Mouse (Mus musculus): ENCODE data around the gene Elovl2.
"Not testable (repeated sequence)": the region's sequence is repeated elsewhere in the genome, so short reads cannot be mapped to it uniquely, and the experiment has no call there.

Elovl2 gene

DNA sequence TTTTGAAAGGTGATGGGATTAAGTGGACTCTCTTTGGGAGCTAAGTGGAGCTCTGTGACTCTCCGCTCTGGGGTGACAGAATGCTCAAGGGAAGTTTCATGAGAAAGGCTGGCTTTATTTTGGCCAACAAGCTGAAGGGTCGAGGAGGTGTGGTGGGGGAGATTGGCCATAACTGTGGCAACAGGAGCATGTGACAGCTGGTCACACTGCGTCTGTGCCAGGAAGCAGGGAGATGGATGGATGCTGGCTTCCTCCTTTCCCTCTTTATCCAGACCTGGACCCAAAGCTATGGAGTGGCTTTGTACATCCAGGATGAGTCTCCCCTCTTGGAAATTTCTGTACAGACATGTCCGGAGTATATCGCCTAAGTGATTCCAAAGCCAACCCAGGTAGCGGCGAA is 13.0 kb upstream of the Elovl2 start:
- no peak for DNase-seq

DNA sequence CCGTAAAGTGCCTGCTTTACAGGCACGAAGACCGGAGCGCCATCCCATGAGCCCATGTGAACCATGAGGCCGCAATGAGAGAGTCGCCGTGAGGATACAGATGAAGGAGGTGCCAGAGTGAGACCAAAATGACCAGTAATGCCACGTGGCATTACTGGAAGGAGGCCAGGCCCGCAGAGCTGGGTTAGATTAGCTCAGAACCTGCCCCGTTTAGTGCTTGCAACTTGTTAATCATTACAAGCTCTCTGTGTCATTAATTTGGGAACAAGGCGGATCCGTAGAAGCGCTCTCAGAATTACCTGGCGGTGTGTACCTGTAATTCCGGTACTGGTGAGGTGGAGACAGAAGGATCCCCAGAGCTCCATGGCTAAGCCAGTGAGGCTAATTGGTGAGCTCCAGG is 12.0 kb upstream of the Elovl2 start:
- DNase-seq, result no peak

DNA sequence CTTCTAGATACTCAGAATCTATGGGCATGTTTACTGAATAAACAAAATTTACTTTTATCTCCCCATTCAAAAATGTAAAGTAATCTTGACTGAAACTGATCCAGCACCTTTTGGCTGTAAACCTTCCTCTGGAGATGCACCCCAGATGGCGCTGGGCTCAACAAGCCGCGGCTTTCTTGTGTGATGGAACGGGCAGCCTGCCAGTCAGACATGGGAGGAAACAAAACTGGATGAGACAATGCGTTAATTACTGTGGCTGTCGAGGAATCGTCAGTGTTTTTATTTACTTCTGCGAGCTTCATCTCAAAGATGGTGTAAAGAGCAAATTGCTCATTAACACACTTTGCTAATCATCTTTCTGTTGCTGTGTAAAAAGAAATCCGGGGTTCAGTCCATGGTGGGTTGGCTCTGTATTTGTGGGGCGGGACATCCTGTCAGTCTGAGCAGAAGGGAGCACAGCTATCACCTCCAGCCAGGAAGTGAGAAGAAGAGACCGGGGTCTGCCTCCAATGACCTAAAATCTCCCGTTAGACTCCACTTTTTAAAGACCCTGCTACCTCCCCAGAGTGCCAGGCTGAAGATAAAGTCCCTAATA is 11.3 kb upstream of the Elovl2 start:
- DNase-seq, result no peak

DNA sequence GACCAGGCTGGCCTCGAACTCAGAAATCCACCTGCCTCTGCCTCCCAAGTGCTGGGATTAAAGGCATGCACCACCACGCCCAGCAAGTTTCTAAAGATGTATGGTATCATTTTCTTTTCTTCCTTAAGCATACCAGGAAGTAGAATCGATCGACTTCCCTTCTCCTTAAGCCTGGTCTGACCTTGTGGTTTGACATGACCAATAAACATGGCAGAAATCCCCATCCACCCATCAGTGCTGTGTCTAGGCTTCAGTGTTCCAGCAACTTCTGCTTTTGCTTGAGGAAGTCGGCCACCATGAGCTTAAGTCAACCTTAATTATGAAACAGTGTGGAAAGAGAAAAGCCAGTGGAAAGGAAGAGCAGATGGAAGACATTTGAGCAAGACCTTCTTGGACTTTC is 10.1 kb upstream of the Elovl2 start:
- no peak for DNase-seq

DNA sequence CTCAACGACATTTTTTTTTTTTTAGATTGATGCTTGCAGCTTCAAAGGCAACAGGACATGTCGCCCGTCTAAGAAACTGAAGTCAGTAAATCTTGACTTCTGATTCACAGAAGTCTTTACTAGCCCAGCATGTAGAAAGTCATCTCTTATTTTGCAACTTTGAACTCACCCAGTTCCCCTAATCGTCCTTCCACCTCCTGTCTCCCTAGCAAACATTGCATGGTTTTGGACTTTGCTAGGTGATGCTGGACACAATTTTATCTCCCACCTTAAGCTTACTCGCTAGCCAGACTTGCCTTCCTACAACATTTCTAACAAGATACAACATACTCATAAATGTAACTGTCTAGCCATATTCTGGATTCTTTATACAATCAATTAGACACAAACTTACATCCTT is 7.9 kb upstream of the Elovl2 start:
- DNase-seq, result no peak

DNA sequence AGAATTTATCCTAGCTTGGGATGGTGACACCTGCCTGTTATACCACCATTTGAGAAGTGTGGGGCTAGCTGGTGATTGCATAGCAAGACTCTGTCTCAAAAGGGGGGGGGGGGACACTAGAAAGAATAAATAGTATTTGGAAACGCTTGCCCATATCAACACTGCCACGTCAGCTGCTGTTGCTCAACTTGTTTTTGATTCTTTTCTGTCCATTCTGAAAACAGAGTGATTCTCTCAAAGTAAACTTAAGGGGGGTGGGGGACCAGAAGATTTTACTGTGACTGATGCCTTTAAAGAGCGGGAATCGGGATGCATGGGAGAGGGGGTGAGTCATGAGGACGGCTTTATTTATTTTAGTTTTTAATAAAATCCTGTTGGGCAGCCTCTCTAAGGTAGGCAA is 6.3 kb upstream of the Elovl2 start:
- DNase-seq, result no peak

DNA sequence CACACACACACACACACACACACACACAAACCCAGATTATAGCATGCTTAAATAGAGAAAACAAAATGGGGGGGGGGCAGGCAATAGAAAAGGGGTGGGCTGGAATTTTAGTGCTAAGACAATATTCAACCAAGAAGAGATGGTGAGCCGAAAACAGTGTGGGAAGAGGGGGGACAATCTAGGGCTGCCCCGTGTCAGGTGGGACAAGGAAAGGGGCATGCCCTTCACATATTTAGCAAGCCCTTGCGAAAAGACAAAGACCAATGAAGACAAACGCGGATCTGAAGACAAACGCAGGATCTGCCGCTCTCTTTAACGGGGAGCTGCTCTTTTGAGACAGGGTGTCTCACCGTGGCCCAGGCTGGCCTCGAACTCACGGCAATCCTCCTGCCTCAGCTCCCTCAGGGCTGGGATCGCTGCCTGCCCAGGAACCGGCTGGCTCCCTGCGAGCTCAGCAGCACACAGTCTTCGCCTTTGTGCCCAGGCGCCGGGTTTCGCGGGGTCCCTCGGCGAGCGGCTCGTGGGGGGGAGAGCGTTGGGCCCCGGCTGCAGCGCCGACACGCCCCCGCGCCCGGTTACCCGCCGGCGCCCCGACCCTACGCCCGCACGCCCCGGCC is 410 bp downstream of the Elovl2 start:
- no peak for DNase-seq

DNA sequence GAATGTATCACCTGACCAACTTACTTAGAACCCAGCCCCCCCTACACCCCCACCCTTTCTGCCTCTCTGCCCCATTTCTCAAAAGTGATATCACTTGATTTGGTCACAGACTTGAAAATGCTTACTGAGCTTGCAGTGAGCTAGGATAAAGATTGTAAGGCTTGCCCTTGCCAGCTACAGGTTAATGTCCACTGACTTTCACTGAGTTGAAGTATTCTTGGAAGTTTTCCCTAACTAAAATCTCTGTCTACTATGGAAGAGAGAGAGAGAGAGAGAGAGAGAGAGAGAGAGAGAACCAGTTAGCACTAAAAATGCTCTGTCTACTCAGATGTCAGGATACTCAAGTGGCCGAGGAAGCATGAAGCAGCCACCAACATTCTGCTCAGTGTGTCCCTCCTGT is 1.1 kb downstream of the Elovl2 start:
- no peak for DNase-seq

DNA sequence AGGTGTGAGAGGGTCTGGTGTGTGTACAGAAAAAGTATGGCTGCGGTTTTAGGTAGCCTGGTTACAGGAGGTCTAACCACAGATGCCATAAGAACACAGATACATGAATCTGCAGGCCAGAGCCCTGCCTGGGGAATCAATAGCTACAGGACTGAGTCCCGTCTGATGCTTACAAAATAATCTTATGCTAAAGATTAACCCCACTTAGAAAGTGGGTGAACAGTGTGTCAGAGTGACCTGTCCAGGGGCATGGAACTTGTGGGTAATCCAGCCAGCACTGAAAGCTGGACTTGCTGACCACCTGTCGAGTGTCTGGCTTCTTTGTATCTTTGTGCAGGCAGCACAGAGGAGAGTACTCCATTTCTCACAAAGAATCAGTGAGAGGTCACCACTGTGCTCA is 4.0 kb downstream of the Elovl2 start:
- DNase-seq, result no peak

DNA sequence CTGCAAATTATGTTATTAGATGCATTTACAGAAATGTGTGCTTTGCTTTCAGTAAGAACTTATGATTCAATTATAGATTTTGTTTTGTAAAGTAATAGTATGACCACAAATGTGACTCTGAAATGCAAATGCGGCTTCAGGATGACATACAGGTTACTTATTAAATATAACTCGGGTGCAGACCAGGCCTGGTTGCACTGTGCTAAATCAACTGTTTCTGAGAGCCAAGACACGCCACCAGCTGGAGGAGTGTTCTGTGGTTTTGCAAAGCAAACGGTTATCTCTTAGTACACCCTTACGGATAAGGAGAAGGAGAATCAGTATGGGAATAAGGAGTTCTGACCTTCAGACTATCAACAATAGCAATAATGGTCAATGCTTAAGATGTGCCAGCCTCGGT is 4.5 kb downstream of the Elovl2 start:
- DNase-seq, result no peak

DNA sequence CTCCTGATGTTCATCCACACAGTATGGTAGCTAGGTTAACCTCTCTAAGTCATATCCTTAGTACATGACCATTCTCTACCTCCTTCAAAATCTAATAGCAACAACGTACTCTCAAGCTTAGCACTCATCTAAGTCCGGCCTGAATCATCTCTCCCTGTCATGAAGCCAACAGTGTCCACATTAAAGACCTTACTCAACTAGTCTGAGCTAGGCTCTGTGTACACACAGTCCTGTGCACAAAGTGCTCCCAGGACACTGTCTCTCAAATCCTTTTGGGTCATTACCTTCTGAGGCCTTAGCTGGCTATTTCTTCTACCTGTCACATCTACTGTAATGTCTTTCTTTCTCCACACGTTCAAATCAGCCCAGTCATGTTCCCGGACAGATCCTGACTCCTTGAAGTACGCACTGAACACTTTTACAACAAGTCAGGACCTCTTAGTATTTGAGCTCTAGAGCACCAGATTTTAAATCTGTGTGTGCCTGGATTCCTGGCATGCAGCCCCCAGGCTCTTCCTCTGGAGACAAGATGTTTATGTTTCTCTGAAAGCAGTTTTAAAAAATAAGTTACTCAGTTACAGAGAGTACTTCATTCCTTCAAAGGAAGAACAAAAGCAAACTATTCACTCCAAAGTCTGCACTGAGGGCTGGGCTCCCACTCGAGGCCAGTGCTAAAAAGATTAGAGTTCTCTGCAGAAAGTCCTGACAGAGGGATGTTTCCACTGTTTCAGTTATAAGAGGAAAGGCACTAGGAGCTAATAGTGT is 7.5 kb downstream of the Elovl2 start:
- DNase-seq, result no peak

DNA sequence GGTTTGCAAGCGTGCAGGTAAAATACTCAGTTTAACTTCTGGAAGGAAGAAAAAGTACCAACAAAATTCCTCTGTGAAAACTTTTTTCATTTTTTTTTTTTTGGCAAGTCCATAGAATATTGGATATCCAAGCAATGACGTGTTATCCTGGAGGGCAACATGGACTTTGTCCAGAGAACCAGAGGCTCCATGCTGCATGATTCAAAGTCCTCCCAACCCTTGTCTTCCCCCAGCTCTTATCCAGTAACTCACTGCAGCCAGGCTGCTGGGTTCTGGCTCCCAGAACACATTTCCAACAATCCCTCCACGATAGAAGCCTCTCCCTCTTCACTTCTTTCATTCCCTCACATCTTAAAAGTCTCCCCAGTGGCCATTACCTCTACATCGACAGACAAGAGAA is 8.9 kb downstream of the Elovl2 start:
- DNase-seq, result no peak

DNA sequence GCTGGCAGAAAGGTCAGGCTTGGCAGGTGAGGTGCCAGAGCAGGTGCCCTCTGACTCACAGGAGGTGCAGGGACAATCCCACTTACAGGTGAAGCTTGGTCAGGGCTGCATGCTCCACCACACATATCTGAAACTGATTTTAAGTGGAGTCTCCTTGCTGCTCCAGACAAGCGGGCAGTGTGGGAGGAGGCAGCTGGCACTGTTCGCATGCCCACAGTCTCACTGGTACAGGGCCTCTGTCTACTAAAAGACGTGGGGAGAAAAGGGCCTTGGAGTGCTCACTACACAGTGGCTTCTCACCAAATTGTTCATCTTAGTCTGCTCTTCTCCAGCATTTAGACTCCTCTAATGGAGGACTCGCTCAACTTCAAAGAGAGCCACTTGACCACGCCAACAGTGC is 14.0 kb downstream of the Elovl2 start:
- DNase-seq, result no peak

DNA sequence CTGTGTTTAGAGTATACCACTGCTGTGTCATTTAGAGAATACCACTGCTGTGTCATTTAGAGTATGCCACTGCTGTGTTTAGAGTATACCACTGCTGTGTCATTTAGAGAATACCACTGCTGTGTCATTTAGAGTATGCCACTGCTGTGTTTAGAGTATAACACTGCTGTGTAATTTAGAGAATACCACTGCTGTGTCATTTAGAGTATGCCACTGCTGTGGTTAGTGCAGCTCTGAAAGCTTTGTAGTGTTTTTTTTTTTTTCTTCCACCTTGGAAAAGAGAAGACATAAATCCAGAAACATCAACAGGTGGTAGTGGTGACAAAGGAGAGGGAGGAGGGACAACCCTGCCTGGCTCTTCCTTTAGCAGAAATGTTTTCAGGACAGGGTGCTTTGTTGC is 14.6 kb downstream of the Elovl2 start:
- DNase-seq, result not testable (repeated sequence)

DNA sequence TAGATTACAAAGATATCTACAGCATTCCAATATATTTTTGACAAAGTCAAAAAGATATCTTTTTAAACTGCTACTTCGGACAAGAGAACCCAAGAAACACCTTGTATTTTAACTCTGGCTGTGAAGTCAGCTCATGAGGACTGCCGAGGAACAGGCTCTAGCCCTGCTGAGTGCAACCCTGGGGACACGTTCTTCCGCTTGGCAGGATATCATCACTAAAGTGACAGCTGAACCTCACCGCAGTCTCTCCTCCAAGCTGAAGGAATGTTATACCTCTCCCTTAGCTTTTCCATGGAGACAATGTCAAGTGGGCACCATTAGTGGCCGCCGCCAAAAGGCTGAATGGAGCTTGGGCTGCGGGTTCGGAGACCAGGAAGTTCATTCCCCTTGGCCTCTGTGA is 16.5 kb downstream of the Elovl2 start:
- no peak for DNase-seq

DNA sequence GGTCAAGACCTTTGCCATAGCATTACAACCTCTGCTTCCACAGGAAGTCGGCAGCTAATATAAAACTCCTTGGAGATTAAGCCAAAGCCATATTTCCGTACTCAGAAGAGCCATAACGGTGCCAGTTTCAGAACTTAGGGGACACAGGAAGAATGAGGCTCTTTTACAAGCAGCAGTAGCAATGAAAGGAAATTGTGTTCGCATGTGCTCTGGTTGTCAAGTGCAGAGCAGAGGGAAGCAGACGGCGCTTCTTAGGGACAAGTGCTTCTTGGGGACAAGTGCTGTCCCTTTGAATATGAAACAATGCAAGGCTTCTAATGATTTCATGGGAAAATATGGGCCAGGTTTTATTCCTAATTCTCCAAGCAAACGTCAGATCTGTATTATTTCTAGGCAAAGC is 16.9 kb downstream of the Elovl2 start:
- no peak for DNase-seq

DNA sequence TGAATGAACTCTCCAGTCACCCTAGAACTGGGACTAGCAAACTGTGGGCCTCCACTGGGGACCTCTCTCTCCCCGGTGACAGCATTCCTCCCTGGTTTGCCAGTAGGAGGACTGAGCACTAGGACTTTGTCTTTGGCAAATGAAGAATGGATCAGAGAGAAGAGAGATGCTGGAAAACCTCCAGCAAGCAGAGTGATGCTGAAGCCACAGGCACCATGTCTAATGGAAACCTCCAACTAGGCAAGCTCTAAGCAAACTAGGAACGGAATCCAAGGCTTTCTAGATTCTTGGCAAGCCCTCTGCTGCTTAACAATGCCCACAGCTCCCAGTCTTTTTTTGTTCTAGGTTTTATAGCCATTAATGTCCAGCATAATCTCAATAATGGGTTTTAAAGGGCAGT is 19.3 kb downstream of the Elovl2 start:
- DNase-seq, result no peak

DNA sequence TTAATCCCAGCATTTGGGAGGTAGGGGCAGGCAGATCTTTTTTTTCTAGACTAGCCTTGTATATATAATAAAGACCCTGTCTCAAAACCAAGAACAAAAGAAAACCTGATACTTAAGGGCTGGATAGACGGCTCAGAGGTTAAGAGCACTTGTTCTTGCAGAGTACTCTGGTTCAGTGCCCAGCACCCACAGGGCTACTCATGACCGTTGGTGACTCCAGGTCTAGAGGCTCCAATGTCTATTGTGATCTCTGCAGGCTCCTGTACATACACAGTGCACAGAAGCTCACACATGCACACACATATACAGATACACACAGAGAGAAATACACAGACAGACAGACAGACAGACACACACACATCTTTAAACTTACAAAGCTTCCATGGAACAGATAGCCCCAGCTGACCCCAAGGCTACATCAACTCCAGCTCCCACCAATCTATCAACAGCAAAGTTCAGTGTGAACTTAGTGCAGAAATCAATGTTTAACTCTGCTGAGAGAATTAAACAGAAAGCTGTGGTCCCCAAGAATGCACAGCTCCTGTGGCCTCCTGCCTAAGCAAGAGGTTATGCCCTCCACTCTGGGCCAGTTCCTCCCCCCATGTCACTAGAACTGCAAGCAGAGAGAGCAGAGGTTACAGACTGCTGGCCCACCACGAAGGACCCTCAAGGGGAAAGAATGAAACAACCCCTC is 24.4 kb downstream of the Elovl2 start:
- DNase-seq, result no peak

DNA sequence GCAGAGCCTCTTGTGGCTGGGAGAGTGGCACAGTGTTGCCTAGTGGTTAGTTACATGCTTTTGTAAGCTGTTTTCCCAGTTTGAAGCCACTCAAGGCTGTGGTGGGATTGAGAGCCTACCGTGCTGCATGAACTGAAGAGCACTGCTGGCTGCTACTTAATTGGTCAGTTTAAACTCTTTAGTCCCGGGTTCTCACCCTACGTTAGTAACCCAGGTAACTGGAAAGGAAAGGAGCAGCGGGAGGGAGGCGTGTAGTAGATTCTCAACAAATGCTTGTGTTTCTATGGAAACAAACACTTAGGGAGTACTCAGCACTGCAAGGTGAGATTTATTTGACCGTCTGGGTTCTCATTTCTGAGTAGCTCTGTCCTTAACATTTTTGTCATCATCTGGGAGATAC is 32.3 kb downstream of the Elovl2 start:
- DNase-seq, result no peak

DNA sequence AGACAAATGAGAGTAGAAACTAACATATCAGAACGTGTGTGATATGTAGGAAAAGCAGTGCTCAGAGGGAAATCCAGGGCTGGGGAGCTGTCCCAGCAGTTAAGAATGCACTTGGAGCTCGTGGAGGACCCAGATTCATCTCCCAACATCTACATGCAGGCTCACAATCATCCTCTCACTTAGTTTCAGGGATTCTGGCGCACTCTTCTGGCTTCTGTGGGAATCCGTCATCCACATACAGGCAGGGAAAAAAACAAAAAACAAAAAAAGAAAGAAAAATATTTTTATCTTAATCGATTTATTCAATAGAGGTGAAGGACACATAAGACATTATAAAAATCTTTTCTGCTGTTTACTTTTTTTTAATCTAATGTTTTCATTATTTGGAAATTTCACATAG is 61.8 kb downstream of the Elovl2 start:
- no peak for DNase-seq

DNA sequence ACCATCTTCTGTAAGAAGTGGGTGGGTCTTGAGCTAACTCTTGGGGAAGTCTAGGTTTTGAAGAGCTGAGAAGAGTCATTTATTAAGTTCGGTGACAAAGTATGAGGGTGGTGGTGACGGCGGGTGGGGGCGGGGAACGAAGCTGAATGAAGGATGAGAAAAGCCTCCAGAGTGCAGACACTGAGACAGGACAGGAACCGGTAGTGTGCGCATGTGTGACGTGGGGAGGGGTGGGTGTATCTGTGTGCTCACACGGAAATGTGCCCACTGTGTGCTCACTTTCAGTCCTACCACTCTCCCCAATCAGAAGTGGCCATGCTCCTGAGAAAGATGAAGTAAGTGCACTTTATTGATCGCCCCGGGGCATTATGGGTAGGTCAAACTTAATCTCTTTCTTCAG is 67.1 kb downstream of the Elovl2 start:
- DNase-seq, result no peak

DNA sequence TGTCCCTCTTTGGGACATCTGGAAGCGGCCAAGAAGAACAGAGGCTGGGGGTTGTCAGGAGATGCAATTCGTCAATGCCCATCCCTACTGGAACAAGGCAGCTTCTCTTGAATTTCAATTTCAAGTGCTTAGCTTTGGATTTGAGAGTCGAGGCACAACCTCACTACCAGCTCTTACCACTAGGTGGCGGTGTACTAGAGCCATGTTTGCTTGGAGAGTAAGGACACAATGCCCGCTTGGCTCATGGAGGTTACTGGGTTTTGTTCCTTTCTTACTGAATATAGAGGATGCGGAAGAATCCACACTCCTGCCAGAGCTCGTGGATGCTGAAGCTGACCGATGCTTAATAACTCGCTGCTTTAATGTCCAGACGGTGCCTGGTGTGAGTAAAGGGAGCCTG is 73.9 kb downstream of the Elovl2 start:
- peak; percentile 2 to 6 for DNase-seq

DNA sequence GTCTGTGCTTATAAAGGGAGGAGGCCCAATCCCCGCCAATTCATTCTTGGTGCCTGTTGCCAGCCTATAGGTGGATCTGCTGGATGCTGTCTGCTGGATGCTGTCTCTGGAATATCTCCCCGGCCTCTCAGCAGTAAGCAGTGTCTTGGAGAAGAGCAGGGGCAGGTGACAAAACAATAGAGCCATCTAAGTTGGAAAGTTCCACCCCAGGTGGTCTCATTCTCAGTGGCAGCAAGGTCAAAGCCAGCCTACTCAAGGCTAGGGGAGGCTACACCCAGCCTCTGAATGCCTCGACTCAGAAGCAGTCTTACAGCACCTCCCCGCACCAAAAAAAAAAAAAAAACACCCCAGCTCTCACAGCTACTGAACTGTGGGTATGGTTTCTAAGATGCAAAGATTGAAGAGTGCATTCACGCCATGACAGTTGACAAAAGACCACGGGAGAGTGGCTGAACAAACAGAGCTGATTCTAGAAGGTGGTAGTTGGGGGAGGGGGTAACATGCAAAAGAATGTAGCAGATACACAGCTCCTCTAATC is 74.7 kb downstream of the Elovl2 start:
- DNase-seq, result no peak

DNA sequence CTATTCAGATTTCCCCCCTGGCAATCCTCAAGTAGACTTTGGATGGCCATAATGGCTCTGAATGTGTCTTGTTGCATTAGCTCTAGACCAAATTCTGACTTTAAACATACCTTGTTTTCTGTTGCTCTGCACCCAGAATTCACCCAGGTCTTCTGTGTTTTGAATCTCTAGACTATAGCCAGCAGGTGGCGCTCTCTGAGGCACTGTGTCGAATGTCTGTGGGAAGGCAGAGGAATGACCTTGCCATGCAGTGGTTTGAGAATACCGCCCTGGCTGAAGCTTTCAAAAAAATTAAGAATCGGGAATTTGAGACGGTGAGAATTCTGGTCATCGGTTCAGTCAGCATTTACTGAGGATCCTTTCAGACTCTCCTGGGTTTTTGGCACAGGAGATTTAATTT is 85.3 kb downstream of the Elovl2 start:
- peak in 1 of 2 experiments; percentile 4 for DNase-seq
